Mouse (Mus musculus) megakaryocyte, embryonic 14.5 days (primary cell): ENCODE results near the gene Aff3. TPM values are rescaled to one million over a fixed set of nuclear protein-coding genes. Genes with fewer than 3 reads are reported as not detected.

Experiments used
- H3K27me3 ChIP-seq: replicated peaks from 2 replicates; pipeline ENCODE3; 2012; ENCODE audit warnings: inconsistent platforms
- H3K36me3 ChIP-seq: replicated peaks from 2 replicates; pipeline ENCODE3; 2012; ENCODE audit warnings: low read length, inconsistent platforms, mixed read lengths
- H3K4me1 ChIP-seq: 2 replicates; pipeline ENCODE4 v1.6.1; 2012; ENCODE audit warnings: inconsistent platforms
- H3K4me3 ChIP-seq: replicated peaks from 2 replicates; pipeline ENCODE3; 2012; ENCODE audit warnings: moderate library complexity, mild to moderate bottlenecking, inconsistent platforms
- H3K9me3 ChIP-seq: 2 replicates; pipeline ENCODE4 v1.6.1; 2012; ENCODE audit warnings: inconsistent platforms
- FLI1 ChIP-seq: IDR thresholded peaks from 2 replicates; pipeline ENCODE4 v1.6.1; 2012; ENCODE audit warnings: low read length, inconsistent platforms, mixed read lengths
- GATA1 ChIP-seq: IDR thresholded peaks from 3 replicates; pipeline ENCODE4 v1.6.1; 2012; ENCODE audit warnings: mixed read lengths, low read length, inconsistent platforms, borderline replicate concordance
- polyA plus RNA-seq: library from polyadenylated mRNA; stranded (reverse); fragments of >175 nt; gene quantifications from 2 replicates; pipeline ENCODE4 v1.2.3, GENCODE M21; 2012; ENCODE audit warnings: low replicate concordance; ENCODE audit not compliant: insufficient read depth

The Aff3 gene
- polyA plus RNA-seq, 1 experiment: 4.4 TPM

DNA sequence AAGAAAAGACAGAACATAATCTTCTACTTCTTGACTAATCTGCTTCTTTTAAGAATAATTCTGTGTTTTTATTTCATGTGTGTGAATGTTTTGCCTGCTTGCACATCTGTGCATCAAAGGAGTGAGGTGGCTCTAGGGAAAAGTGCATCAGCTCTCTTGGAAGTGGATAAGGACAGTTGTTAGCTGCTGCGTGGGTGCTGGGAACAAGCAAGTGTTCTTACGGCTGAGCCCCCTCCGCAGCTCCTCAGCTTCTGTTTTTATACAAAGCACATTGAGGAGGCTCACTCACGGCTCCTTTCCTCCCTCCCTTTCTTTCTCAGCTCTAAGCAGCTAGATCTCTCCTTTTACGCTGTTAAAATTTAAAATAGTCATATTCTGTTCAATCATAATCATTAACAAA lies 340.5 kb downstream of the Aff3 start:
- Histone ChIP-seq H3K9me3 (no peaks in the 10 kb centered on the region), H3K27me3 (no peaks in the 10 kb centered on the region), H3K4me1 (peaks cover 24% of the 10 kb centered on the region), H3K4me3 (no peak overlapping the region), H3K36me3 (no peaks in the 10 kb centered on the region)
- TF ChIP-seq FLI1 (no peak), GATA1 (no peak)

GRCm38 (mm10) chr1:38321861-38322260 lies 342.9 kb downstream of the Aff3 start:
- Histone ChIP-seq H3K4me3 (no peak overlapping the region), H3K36me3 (no peaks in the 10 kb centered on the region), H3K9me3 (no peaks in the 10 kb centered on the region), H3K27me3 (no peaks in the 10 kb centered on the region), H3K4me1 (peaks cover 34% of the 10 kb centered on the region)
- TF ChIP-seq FLI1: no peak
- TF ChIP-seq GATA1: no peak

- H3K4me3 ChIP-seq: peak overlapping the region; percentile 47
- TF ChIP-seq GATA1: peak; percentile 67; the same call in 1 of the 3 replicates
- no peak for TF ChIP-seq FLI1
- peaks cover 34% of the 10 kb centered on the region for H3K4me1 ChIP-seq
- no peaks in the 10 kb centered on the region for H3K9me3 ChIP-seq
- H3K36me3 ChIP-seq: no peaks in the 10 kb centered on the region
- no peaks in the 10 kb centered on the region for H3K27me3 ChIP-seq
Observed at GRCm38 (mm10) chr1:38320971-38321305, 343.8 kb downstream of the Aff3 start.

- TF ChIP-seq GATA1 (no peak), FLI1 (no peak)
- Histone ChIP-seq H3K4me1 (peaks cover 34% of the 10 kb centered on the region), H3K36me3 (no peaks in the 10 kb centered on the region), H3K4me3 (peak overlapping the region; percentile 47), H3K9me3 (no peaks in the 10 kb centered on the region), H3K27me3 (no peaks in the 10 kb centered on the region)
Observed at GRCm38 (mm10) chr1:38320126-38320970, 344.4 kb downstream of the Aff3 start.

- TF ChIP-seq FLI1 (no peak), GATA1 (no peak)
- Histone ChIP-seq H3K4me1 (peaks cover 34% of the 10 kb centered on the region), H3K27me3 (no peaks in the 10 kb centered on the region)
Observed at GRCm38 (mm10) chr1:38318614-38319013, 346.1 kb downstream of the Aff3 start.

DNA sequence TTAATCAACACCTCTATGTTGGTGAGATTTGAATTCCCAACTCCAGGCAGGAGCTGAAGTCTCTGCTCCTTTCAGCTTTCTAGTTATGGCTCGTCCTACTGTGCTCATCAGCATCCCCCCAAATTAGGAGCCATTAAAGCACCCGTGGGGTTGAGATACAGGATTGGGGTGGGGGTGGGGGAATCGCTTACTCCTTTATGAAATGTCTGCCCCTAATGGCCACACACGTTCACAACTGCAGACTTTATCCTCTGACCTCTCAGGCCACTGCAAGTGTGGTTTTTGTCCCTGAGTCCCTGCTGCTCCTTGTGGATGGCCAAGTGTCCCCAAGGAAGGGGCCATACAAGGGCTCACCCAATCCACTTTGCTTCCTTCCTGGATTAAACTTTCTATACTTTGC lies 348.8 kb downstream of the Aff3 start:
- no peaks in the 10 kb centered on the region for H3K36me3 ChIP-seq
- no peaks in the 10 kb centered on the region for H3K9me3 ChIP-seq
- H3K4me1 ChIP-seq: peaks cover 24% of the 10 kb centered on the region
- H3K27me3 ChIP-seq: no peaks in the 10 kb centered on the region
- TF ChIP-seq GATA1 (no peak), FLI1 (no peak)
- H3K4me3 ChIP-seq: no peak overlapping the region

More at GRCm38 (mm10) chr1:38318614-38319013, 346.1 kb downstream of the Aff3 start:
- no peaks in the 10 kb centered on the region for H3K9me3 ChIP-seq
- no peak overlapping the region for H3K4me3 ChIP-seq
- no peaks in the 10 kb centered on the region for H3K36me3 ChIP-seq

GRCm38 (mm10) chr1:38310496-38310895 lies 354.3 kb downstream of the Aff3 start:
- no peak for TF ChIP-seq FLI1
- TF ChIP-seq GATA1: no peak
- peaks cover 3% of the 10 kb centered on the region; the same call in 1 of the 2 replicates for H3K9me3 ChIP-seq
- no peaks in the 10 kb centered on the region for H3K4me1 ChIP-seq
- H3K36me3 ChIP-seq: no peaks in the 10 kb centered on the region
- H3K27me3 ChIP-seq: no peaks in the 10 kb centered on the region
- H3K4me3 ChIP-seq: no peak overlapping the region

GRCm38 (mm10) chr1:38310076-38310475 lies 354.7 kb downstream of the Aff3 start:
- H3K36me3 ChIP-seq: no peaks in the 10 kb centered on the region
- no peaks in the 10 kb centered on the region for H3K27me3 ChIP-seq
- TF ChIP-seq FLI1 (no peak), GATA1 (no peak)

DNA sequence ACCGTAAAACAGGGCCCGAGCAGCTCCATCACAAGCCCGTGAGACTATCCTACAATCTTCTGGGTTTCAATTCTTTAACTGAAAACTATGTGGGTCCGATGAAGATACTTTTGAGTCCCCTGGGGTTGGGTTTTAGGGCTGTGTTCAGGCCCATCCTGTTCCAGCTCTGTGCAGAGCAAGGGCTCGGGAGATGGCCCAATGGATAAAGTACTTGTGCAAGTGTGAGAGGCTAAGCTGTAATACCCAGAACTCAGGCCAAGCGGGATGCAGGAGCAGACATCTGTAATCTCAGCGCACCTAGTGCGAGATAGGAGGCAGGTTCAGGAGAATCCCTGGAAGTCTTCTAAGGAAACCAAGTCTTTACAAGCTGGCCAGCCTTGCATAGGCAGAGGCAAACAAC lies 355.4 kb downstream of the Aff3 start:
- H3K9me3 ChIP-seq: peaks cover 3% of the 10 kb centered on the region; the same call in 1 of the 2 replicates
- H3K4me1 ChIP-seq: no peaks in the 10 kb centered on the region
- H3K4me3 ChIP-seq: no peak overlapping the region
- no peak for TF ChIP-seq FLI1
- TF ChIP-seq GATA1: no peak
- H3K36me3 ChIP-seq: no peaks in the 10 kb centered on the region
- no peaks in the 10 kb centered on the region for H3K27me3 ChIP-seq

More at GRCm38 (mm10) chr1:38310076-38310475, 354.7 kb downstream of the Aff3 start:
- Histone ChIP-seq H3K4me1 (no peaks in the 10 kb centered on the region), H3K9me3 (peaks cover 3% of the 10 kb centered on the region; the same call in 1 of the 2 replicates), H3K4me3 (no peak overlapping the region)

- Histone ChIP-seq H3K4me1 (no peaks in the 10 kb centered on the region), H3K36me3 (no peaks in the 10 kb centered on the region), H3K4me3 (no peak overlapping the region), H3K27me3 (no peaks in the 10 kb centered on the region), H3K9me3 (peaks cover 3% of the 10 kb centered on the region; the same call in 1 of the 2 replicates)
- TF ChIP-seq GATA1: no peak
- no peak for TF ChIP-seq FLI1
Observed at GRCm38 (mm10) chr1:38308705-38308996, 356.1 kb downstream of the Aff3 start.
